Mouse (Mus musculus) WW6 (cell line): ENCODE data around the gene Gm7257.

ENCODE experiments used
- DNase-seq: peaks from one replicate; pipeline ENCODE4 v3.0.0-alpha.2; 2013; ENCODE audit warnings: low read depth, low spot score

Gene Gm7257

GRCm38 (mm10) chr9:36431584-36431983, at the start of gene Gm7257:
TSS of gene Gm7257 (plus strand) at chr9:36431884.
- no peak for DNase-seq

DNA sequence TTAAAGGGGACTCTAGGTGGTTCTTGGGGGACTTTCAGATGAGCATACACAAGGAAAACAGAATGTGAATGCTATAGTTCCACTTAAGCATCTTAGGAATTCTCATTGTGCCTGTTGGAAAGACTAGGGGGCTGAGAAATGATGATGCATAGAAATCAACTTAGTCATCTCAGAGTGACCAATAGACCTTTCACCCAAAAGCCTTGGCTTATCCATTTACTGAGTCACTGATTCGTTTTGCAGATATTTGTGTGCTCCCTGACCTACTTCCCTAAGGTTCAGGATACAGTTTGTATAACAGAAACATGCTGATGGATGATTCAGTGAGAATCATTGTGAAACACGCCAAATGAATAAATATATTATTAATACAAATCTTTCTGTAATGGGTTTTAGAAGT, 28.7 kb upstream of the Gm7257 start:
- no peak for DNase-seq

DNA sequence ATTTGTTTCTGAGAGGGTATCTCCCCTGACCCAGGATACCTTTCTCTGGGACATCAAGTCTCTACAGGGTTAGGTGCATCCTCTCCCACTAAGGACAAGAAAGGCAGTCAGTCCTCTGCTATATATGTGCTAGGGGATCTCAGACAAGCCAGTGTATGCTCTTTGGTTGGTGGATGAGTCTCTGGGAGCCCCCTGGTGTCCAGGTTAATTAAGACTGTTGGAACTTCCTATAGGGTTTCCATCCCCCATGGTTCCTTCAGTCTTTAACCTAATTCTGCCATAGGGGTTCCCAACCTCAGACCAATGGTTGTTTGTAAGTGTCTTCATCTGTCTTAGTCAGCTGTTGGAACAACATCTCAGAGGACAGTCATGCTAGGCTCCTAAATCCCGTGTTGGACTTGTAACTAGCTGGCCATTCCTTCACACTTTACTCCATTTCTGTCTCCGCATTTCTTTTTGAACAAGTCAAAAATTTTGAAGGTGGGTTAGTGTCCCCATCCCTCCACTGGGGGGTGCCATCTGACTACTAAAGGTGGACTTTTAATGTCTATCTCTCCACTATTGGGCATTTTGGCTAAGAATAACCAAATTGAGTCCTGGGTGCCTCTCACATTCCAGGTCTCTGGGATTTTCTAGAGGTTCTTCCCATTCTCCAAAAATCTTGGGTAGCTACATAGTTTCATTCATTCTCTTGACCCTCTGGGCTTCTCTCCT, 3.5 kb downstream of the Gm7257 start:
- peak; percentile 24 for DNase-seq

GRCm38 (mm10) chr9:36475338-36475737, 43.7 kb downstream of the Gm7257 start, which contains the start of gene Gm9513:
TSS of gene Gm9513 (plus strand) at chr9:36475638.
- no peak for DNase-seq
